ENCODE assay signal across 14 mouse cellular contexts in genomic region chr12:108825561-108826224, GRCm38 (mm10).
"Had no signal": no experiment of that assay in that cellular context is flagged by ENCODE, and none has a peak within 500 bp of the region (broad histone marks: within the 10 kb centered on the region; RNA-seq: fewer than 3 reads in every experiment).

No protein-coding gene starts in this region.

- DNase-seq: kidney, postnatal 10 days; kidney, postnatal 36 days; layer of hippocampus, postnatal 36 days; liver; lung, adult 18-20 months; lung, postnatal 10 days; lung, postnatal 36 days; retina, postnatal 1 day; right cerebral cortex, postnatal 25 days; spleen, adult 18-20 months; thymus, postnatal 25 days had no signal

- ATAC-seq: liver, embryonic 12.5 days; midbrain, embryonic 13.5 days; midbrain, embryonic 16.5 days had no signal
